Mouse (Mus musculus) heart, embryonic 12.5 days (tissue): ENCODE measurements at regions not wholly inside any gene's neighbourhood (a gene's known extent, or its start where the extent isn't known, plus 50 kb on each side); places are given as distances from the start of the nearest gene placed in this dataset.

ENCODE experiments used
- ATAC-seq: fragments of 200-750 bp; cut with Nextera tagmentation; 2 replicates; pipeline ENCODE4 v1.8.0; 2017; ENCODE audit warnings: moderate TSS enrichment, moderate library complexity; ENCODE audit not compliant: insufficient number of reproducible peaks, low FRiP score
- H3K27ac ChIP-seq: fragments of 300-500 bp; sonication (generic); 2 replicates; pipeline ENCODE4 v1.5.1; 2016; ENCODE audit warnings: mild to moderate bottlenecking, moderate library complexity; ENCODE audit not compliant: poor library complexity, severe bottlenecking
- H3K27me3 ChIP-seq: fragments of 300-500 bp; sonication (generic); replicated peaks from 2 replicates; pipeline ENCODE4 v1.6.1; 2016; ENCODE audit warnings: mild to moderate bottlenecking, moderate library complexity
- H3K36me3 ChIP-seq: fragments of 300-500 bp; sonication (generic); 2 replicates; pipeline ENCODE4 v1.6.1; 2016; ENCODE audit warnings: mild to moderate bottlenecking, moderate library complexity
- H3K4me1 ChIP-seq: fragments of 300-500 bp; sonication (generic); replicated peaks from 2 replicates; pipeline ENCODE4 v1.6.1; 2016; ENCODE audit warnings: mild to moderate bottlenecking
- H3K4me2 ChIP-seq: fragments of 300-500 bp; sonication (generic); 2 replicates; pipeline ENCODE4 v1.6.1; 2016; ENCODE audit warnings: mild to moderate bottlenecking, moderate library complexity
- H3K4me3 ChIP-seq: fragments of 300-500 bp; sonication (generic); 2 replicates; pipeline ENCODE4 v1.5.1; 2016; ENCODE audit warnings: mild to moderate bottlenecking
- H3K9ac ChIP-seq: fragments of 300-500 bp; sonication (generic); 2 replicates; pipeline ENCODE4 v1.6.1; 2016; ENCODE audit warnings: mild to moderate bottlenecking, moderate library complexity
- H3K9me3 ChIP-seq: fragments of 300-500 bp; sonication (generic); replicated peaks from 2 replicates; pipeline ENCODE4 v1.6.1; 2016; ENCODE audit warnings: mild to moderate bottlenecking, moderate library complexity
- WGBS: fragments of 180-500 bp; shearing (Covaris S2); methylation state at CpG from one replicate; pipeline ENCODE4 v1.1.7; 2016; 5-methylcytosine and 5-hydroxymethylcytosine counted together

GRCm38 (mm10) chr13:107925470-107925869 is 118.8 kb upstream of the Smim15 start:
- Histone ChIP-seq H3K4me1 (peaks cover 11% of the 10 kb centered on the region), H3K4me3 (no peak overlapping the region), H3K36me3 (no peaks in the 10 kb centered on the region), H3K9me3 (no peaks in the 10 kb centered on the region), H3K9ac (no peak overlapping the region), H3K27me3 (peaks cover 54% of the 10 kb centered on the region), H3K27ac (no peak overlapping the region), H3K4me2 (no peak overlapping the region)
- 75% methylated on average over 8 of the region's 8 CpGs for WGBS
- ATAC-seq, result no peak

- Histone ChIP-seq H3K9me3 (no peaks in the 10 kb centered on the region), H3K27me3 (peaks cover 64% of the 10 kb centered on the region), H3K4me1 (peaks cover 11% of the 10 kb centered on the region), H3K4me2 (peak overlapping the region; percentile 14), H3K27ac (no peak overlapping the region), H3K9ac (no peak overlapping the region), H3K36me3 (no peaks in the 10 kb centered on the region), H3K4me3 (no peak overlapping the region)
- no peak for ATAC-seq
- WGBS, result 44% methylated on average over 19 of the region's 19 CpGs
Observed at GRCm38 (mm10) chr13:107923129-107924114, 120.8 kb upstream of the Smim15 start.

GRCm38 (mm10) chr13:107919403-107919802 is 124.8 kb upstream of the Smim15 start:
- Histone ChIP-seq H3K27ac (no peak overlapping the region), H3K36me3 (no peaks in the 10 kb centered on the region), H3K4me3 (no peak overlapping the region), H3K4me2 (no peak overlapping the region), H3K4me1 (peaks cover 11% of the 10 kb centered on the region), H3K9me3 (no peaks in the 10 kb centered on the region), H3K27me3 (peaks cover 60% of the 10 kb centered on the region), H3K9ac (no peak overlapping the region)
- no peak for ATAC-seq
- 69% methylated on average over 3 of the region's 3 CpGs for WGBS

- Histone ChIP-seq H3K9me3 (no peaks in the 10 kb centered on the region), H3K9ac (no peak overlapping the region), H3K36me3 (no peaks in the 10 kb centered on the region), H3K4me2 (no peak overlapping the region), H3K4me1 (peaks cover 6% of the 10 kb centered on the region), H3K27me3 (peaks cover 69% of the 10 kb centered on the region), H3K27ac (no peak overlapping the region), H3K4me3 (no peak overlapping the region)
- ATAC-seq, result no peak
- 90% methylated on average over 7 of the region's 7 CpGs for WGBS
Observed at GRCm38 (mm10) chr13:107918478-107918877, 125.8 kb upstream of the Smim15 start.

GRCm38 (mm10) chr13:107918065-107918464 is 126.2 kb upstream of the Smim15 start:
- no peak overlapping the region for H3K4me2 ChIP-seq
- H3K9ac ChIP-seq, result no peak overlapping the region
- no peak overlapping the region for H3K27ac ChIP-seq
- H3K36me3 ChIP-seq, result no peaks in the 10 kb centered on the region
- 0 out of 2 replicates have a peak, but pooled peaks cover 2% of the 10 kb centered on the region for H3K4me1 ChIP-seq
- no peaks in the 10 kb centered on the region for H3K9me3 ChIP-seq
- 85% methylated on average over 10 of the region's 10 CpGs for WGBS
- ATAC-seq, result no peak
- H3K27me3 ChIP-seq, result peaks cover 71% of the 10 kb centered on the region
- H3K4me3 ChIP-seq, result no peak overlapping the region

- ATAC-seq, result no peak
- 80% methylated on average over 3 of the region's 3 CpGs for WGBS
- Histone ChIP-seq H3K27ac (no peak overlapping the region), H3K4me1 (no peaks in the 10 kb centered on the region), H3K4me2 (no peak overlapping the region), H3K4me3 (no peak overlapping the region), H3K9ac (no peak overlapping the region), H3K27me3 (peaks cover 72% of the 10 kb centered on the region), H3K36me3 (no peaks in the 10 kb centered on the region), H3K9me3 (no peaks in the 10 kb centered on the region)
Observed at GRCm38 (mm10) chr13:107917564-107917963, 126.7 kb upstream of the Smim15 start.

GRCm38 (mm10) chr13:107910125-107910524 is 134.1 kb upstream of the Smim15 start:
- 65% methylated on average over 7 of the region's 7 CpGs for WGBS
- peaks cover 74% of the 10 kb centered on the region for H3K27me3 ChIP-seq

GRCm38 (mm10) chr13:107909343-107910067 is 134.7 kb upstream of the Smim15 start:
- no peaks in the 10 kb centered on the region for H3K36me3 ChIP-seq
- H3K27ac ChIP-seq, result no peak overlapping the region
- no peaks in the 10 kb centered on the region for H3K4me1 ChIP-seq
- 81% methylated on average over 15 of the region's 15 CpGs for WGBS
- peaks cover 80% of the 10 kb centered on the region for H3K27me3 ChIP-seq
- H3K4me2 ChIP-seq, result no peak overlapping the region
- H3K9me3 ChIP-seq, result 0 out of 2 replicates have a peak, but pooled peaks cover 4% of the 10 kb centered on the region
- ATAC-seq, result no peak
- no peak overlapping the region for H3K9ac ChIP-seq
- H3K4me3 ChIP-seq, result no peak overlapping the region

More at GRCm38 (mm10) chr13:107910125-107910524, 134.1 kb upstream of the Smim15 start:
- no peak overlapping the region for H3K4me2 ChIP-seq
- no peak for ATAC-seq
- H3K9ac ChIP-seq, result no peak overlapping the region
- H3K27ac ChIP-seq, result no peak overlapping the region
- 0 out of 2 replicates have a peak, but pooled peaks cover 1% of the 10 kb centered on the region for H3K9me3 ChIP-seq
- H3K4me1 ChIP-seq, result no peaks in the 10 kb centered on the region
- H3K36me3 ChIP-seq, result no peaks in the 10 kb centered on the region
- no peak overlapping the region for H3K4me3 ChIP-seq

GRCm38 (mm10) chr13:107907966-107908365 is 136.3 kb upstream of the Smim15 start:
- no peaks in the 10 kb centered on the region for H3K36me3 ChIP-seq
- WGBS, result 83% methylated on average over 5 of the region's 5 CpGs
- 0 out of 2 replicates have a peak, but pooled peaks cover 4% of the 10 kb centered on the region for H3K9me3 ChIP-seq
- H3K27ac ChIP-seq, result no peak overlapping the region
- H3K4me2 ChIP-seq, result no peak overlapping the region
- H3K4me3 ChIP-seq, result no peak overlapping the region
- H3K9ac ChIP-seq, result no peak overlapping the region
- ATAC-seq, result no peak
- H3K27me3 ChIP-seq, result peaks cover 76% of the 10 kb centered on the region
- peaks cover 6% of the 10 kb centered on the region; the same call in 1 of the 2 replicates for H3K4me1 ChIP-seq

- Histone ChIP-seq H3K4me1 (peaks cover 9% of the 10 kb centered on the region; the same call in 1 of the 2 replicates), H3K27ac (no peak overlapping the region), H3K4me2 (no peak overlapping the region), H3K9me3 (0 out of 2 replicates have a peak, but pooled peaks cover 4% of the 10 kb centered on the region), H3K9ac (no peak overlapping the region), H3K27me3 (peaks cover 75% of the 10 kb centered on the region), H3K4me3 (no peak overlapping the region), H3K36me3 (no peaks in the 10 kb centered on the region)
- no peak for ATAC-seq
- 83% methylated on average over 4 of the region's 4 CpGs for WGBS
Observed at GRCm38 (mm10) chr13:107904851-107905250, 139.4 kb upstream of the Smim15 start.
